22 mouse cellular contexts compared by ENCODE assay signal in genomic region chr7:112534148-112534547, GRCm38 (mm10).
DNase-seq lines count a peak whose midpoint lies in the region; ATAC-seq lines count a peak whose summit lies in the region.
"Had no signal": no experiment of that assay in that cellular context is flagged by ENCODE, and none has a peak within 500 bp of the region (broad histone marks: within the 10 kb centered on the region; RNA-seq: fewer than 3 reads in every experiment).

No protein-coding gene starts in this region.

- H3K36me3 ChIP-seq in kidney, embryonic 15.5 days = no peaks in the 10 kb centered on the region
- no peaks in the 10 kb centered on the region for H3K36me3 ChIP-seq in embryonic facial prominence, embryonic 14.5 days (ENCODE audit: control insufficient read depth, insufficient read depth, low read length)
- H3K36me3 ChIP-seq in stomach, embryonic 16.5 days (ENCODE audit: control insufficient read depth, insufficient read depth, low read length) = no peaks in the 10 kb centered on the region
- H3K36me3 ChIP-seq: forebrain, embryonic 12.5 days; G1E; hindbrain, embryonic 15.5 days; lung, embryonic 15.5 days had no signal

- DNase-seq in heart, adult 11 months = peak; percentile 72
- DNase-seq in heart, postnatal 25 days (ENCODE audit: low spot score) = no peak
- no peak for DNase-seq in kidney, adult 11 months
- peak; percentile 27 for DNase-seq in embryonic facial prominence, embryonic 14.5 days (ENCODE audit: low spot score)
- DNase-seq in right cerebral cortex, postnatal 10 days (ENCODE audit: low spot score in 2 of 2) = no peak
- DNase-seq: adrenal gland, postnatal 36 days; cerebellum, adult 2 months; gastrocnemius, postnatal 10 days; heart, adult 2 months; heart, postnatal 4 days; kidney, adult 2 months; kidney, postnatal 36 days; lung, postnatal 4 days; right cerebral cortex, postnatal 4 days; thymus, postnatal 25 days had no signal

- H3K4me2 ChIP-seq in kidney, embryonic 15.5 days = no peak overlapping the region
- H3K4me2 ChIP-seq in embryonic facial prominence, embryonic 14.5 days (ENCODE audit: low read depth, low read length) = no peak overlapping the region
- no peak overlapping the region for H3K4me2 ChIP-seq in stomach, embryonic 16.5 days (ENCODE audit: low read depth, low read length)
- H3K4me2 ChIP-seq: forebrain, embryonic 12.5 days; hindbrain, embryonic 15.5 days; liver, embryonic 11.5 days; lung, embryonic 15.5 days had no signal

- intact Hi-C loops in heart, postnatal 25 days (cut with DNase I) = no loop called here

- H3K9me3 ChIP-seq in kidney, embryonic 15.5 days (replicated peaks) = no peaks in the 10 kb centered on the region
- H3K9me3 ChIP-seq in embryonic facial prominence, embryonic 14.5 days (ENCODE audit: control insufficient read depth, low read length) = no peaks in the 10 kb centered on the region
- no peaks in the 10 kb centered on the region for H3K9me3 ChIP-seq in stomach, embryonic 16.5 days (replicated peaks; ENCODE audit: control insufficient read depth, low read length)
- H3K9me3 ChIP-seq: forebrain, embryonic 12.5 days; hindbrain, embryonic 15.5 days; lung, embryonic 15.5 days had no signal

- no peak overlapping the region for H3K4me3 ChIP-seq in kidney, embryonic 15.5 days (replicated peaks)
- no peak overlapping the region for H3K4me3 ChIP-seq in embryonic facial prominence, embryonic 14.5 days (ENCODE audit: low read depth, low read length)
- H3K4me3 ChIP-seq in stomach, embryonic 16.5 days (replicated peaks; ENCODE audit: low read length) = no peak overlapping the region
- H3K4me3 ChIP-seq: forebrain, embryonic 12.5 days; heart, adult 2 months; hindbrain, embryonic 15.5 days; lung, embryonic 15.5 days had no signal

- WGBS in kidney, embryonic 15.5 days = 67% methylated on average over 3 of the region's 3 CpGs
- 75% methylated on average over 3 of the region's 3 CpGs for WGBS in embryonic facial prominence, embryonic 14.5 days
- WGBS in stomach, embryonic 16.5 days = 81% methylated on average over 3 of the region's 3 CpGs

- H3K9ac ChIP-seq in kidney, embryonic 15.5 days = no peak overlapping the region
- H3K9ac ChIP-seq in embryonic facial prominence, embryonic 14.5 days (ENCODE audit: low read depth, low read length) = no peak overlapping the region
- H3K9ac ChIP-seq in stomach, embryonic 16.5 days (ENCODE audit: low read length) = no peak overlapping the region
- H3K9ac ChIP-seq: forebrain, embryonic 12.5 days; hindbrain, embryonic 15.5 days; lung, embryonic 15.5 days had no signal

- no peak for ATAC-seq in kidney, embryonic 15.5 days (replicated peaks; ENCODE audit: low FRiP score)
- ATAC-seq in embryonic facial prominence, embryonic 14.5 days (ENCODE audit: low read depth) = peak; percentile 24; the same call in 1 of the 2 replicates
- no peak for ATAC-seq in stomach, embryonic 16.5 days (ENCODE audit: insufficient read depth, low FRiP score)

- H3K4me1 ChIP-seq in kidney, embryonic 15.5 days = peaks cover 23% of the 10 kb centered on the region
- H3K4me1 ChIP-seq in embryonic facial prominence, embryonic 14.5 days (ENCODE audit: control insufficient read depth, insufficient read depth, low read length) = peaks cover 23% of the 10 kb centered on the region
- peaks cover 25% of the 10 kb centered on the region for H3K4me1 ChIP-seq in stomach, embryonic 16.5 days (ENCODE audit: control insufficient read depth, insufficient read depth, low read length)

- H3K27me3 ChIP-seq in kidney, embryonic 15.5 days = no peaks in the 10 kb centered on the region
- no peaks in the 10 kb centered on the region for H3K27me3 ChIP-seq in embryonic facial prominence, embryonic 14.5 days (replicated peaks; ENCODE audit: control insufficient read depth, insufficient read depth, low read length)
- no peaks in the 10 kb centered on the region for H3K27me3 ChIP-seq in stomach, embryonic 16.5 days (ENCODE audit: control insufficient read depth, insufficient read depth, low read length)
- H3K27me3 ChIP-seq: hindbrain, embryonic 15.5 days; lung, embryonic 15.5 days had no signal

- H3K27ac ChIP-seq in kidney, embryonic 15.5 days = peak overlapping the region; percentile 69; the same call in 1 of the 2 replicates
- 0 out of 2 replicates have a peak overlapping the region, but pooled peaks have one; percentile 93 for H3K27ac ChIP-seq in embryonic facial prominence, embryonic 14.5 days (replicated peaks; ENCODE audit: low read depth, low read length)
- H3K27ac ChIP-seq in stomach, embryonic 16.5 days (ENCODE audit: low read length) = peak overlapping the region; percentile 81
- H3K27ac ChIP-seq: forebrain, embryonic 12.5 days; heart, adult 2 months had no signal

Comparison
In these comparisons a context has a peak if more than half of its experiments do, and no peak if none do; other contexts are left out.
1. DNase-seq: peak in heart, adult 11 months (single experiment) and embryonic facial prominence, embryonic 14.5 days (single experiment); none in heart, postnatal 25 days (single experiment), kidney, adult 11 months (single experiment) and right cerebral cortex, postnatal 10 days (0 of 2).
2. Peak in every context shown above with its lines, with median percentiles within 50 percentile points of each other: H3K27ac ChIP-seq.